Comparison of ENCODE assay signal across 7 mouse cellular contexts in genomic region chr10:39173077-39173476, GRCm38 (mm10). TPM values are rescaled to one million over a fixed set of nuclear protein-coding genes. Genes with fewer than 3 reads are reported as not detected.
DNase-seq lines count a peak whose midpoint lies in the region; ATAC-seq and TF ChIP-seq lines count a peak whose summit lies in the region.

No protein-coding gene starts in this region.

- no peak overlapping the region for H3K9ac ChIP-seq in heart, embryonic 14.5 days (ENCODE audit: low read length)
- no peak overlapping the region for H3K9ac ChIP-seq in kidney, postnatal 0 days (ENCODE audit: low read depth, low read length)

- H3K9me3 ChIP-seq in heart, embryonic 14.5 days (ENCODE audit: control insufficient read depth, low read length) = 0 out of 2 replicates have a peak, but pooled peaks cover 5% of the 10 kb centered on the region
- H3K9me3 ChIP-seq in kidney, postnatal 0 days (replicated peaks; ENCODE audit: low read length) = no peaks in the 10 kb centered on the region

- no peaks in the 10 kb centered on the region for H3K36me3 ChIP-seq in heart, embryonic 14.5 days (ENCODE audit: control insufficient read depth, insufficient read depth, low read length)
- no peaks in the 10 kb centered on the region for H3K36me3 ChIP-seq in kidney, postnatal 0 days (ENCODE audit: insufficient read depth, low read length)

- WGBS in heart, embryonic 14.5 days = 43% methylated on average over 13 of the region's 13 CpGs
- 28% methylated on average over 13 of the region's 13 CpGs for WGBS in kidney, postnatal 0 days

- TF ChIP-seq CTCF in kidney, postnatal 0 days (IDR thresholded peaks at IDR 0.05; ENCODE audit: low read depth) = no peak

- H3K27ac ChIP-seq in brown adipose tissue, adult 24 weeks (replicated peaks; ENCODE audit: low read depth, low read length) = peak overlapping the region; percentile 50; the same call in 1 of the 2 replicates
- H3K27ac ChIP-seq in heart, embryonic 14.5 days (replicated peaks in 1 of 2; ENCODE audit: control insufficient read depth in 1 of 2, insufficient read depth in 1 of 2, low read depth in 2 of 2, low read length in 2 of 2) = peak overlapping the region; percentile 33 to 66; a peak in 3 of 4 replicates
- peak overlapping the region; percentile 66 for H3K27ac ChIP-seq in kidney, postnatal 0 days

- no peak for ATAC-seq in heart, embryonic 14.5 days (ENCODE audit: insufficient number of reproducible peaks, insufficient read depth, low FRiP score, low read depth)
- no peak for ATAC-seq in kidney, postnatal 0 days (replicated peaks; ENCODE audit: low FRiP score, low read depth)
- ATAC-seq in erythroblast, adult 5-6 weeks (replicated peaks; ENCODE audit: low FRiP score, poor library complexity, severe bottlenecking) = no peak

- no peaks in the 10 kb centered on the region; the same call in 1 of the 2 replicates for H3K27me3 ChIP-seq in heart, embryonic 14.5 days (ENCODE audit: control insufficient read depth, insufficient read depth, low read length)
- no peaks in the 10 kb centered on the region for H3K27me3 ChIP-seq in kidney, postnatal 0 days (ENCODE audit: insufficient read depth, low read length)

- peaks cover 5% of the 10 kb centered on the region for H3K4me1 ChIP-seq in brown adipose tissue, adult 24 weeks (ENCODE audit: control insufficient read depth, insufficient read depth, insufficient read length, low read length)
- H3K4me1 ChIP-seq in heart, embryonic 14.5 days (ENCODE audit: control insufficient read depth in 2 of 2, insufficient read depth in 2 of 2, low read length in 2 of 2) = peaks cover 8% of the 10 kb centered on the region in 2 experiments; a peak in 3 of 4 replicates
- H3K4me1 ChIP-seq in kidney, postnatal 0 days (replicated peaks; ENCODE audit: insufficient read depth, low read length) = no peaks in the 10 kb centered on the region; the same call in 1 of the 2 replicates

- H3K4me3 ChIP-seq in brown adipose tissue, adult 24 weeks (ENCODE audit: insufficient read depth, low read depth, low read length) = peak overlapping the region; percentile 29
- peak overlapping the region in 1 of 2 experiments; percentile 7; a peak in 1 of 4 replicates for H3K4me3 ChIP-seq in heart, embryonic 14.5 days (ENCODE audit: control insufficient read depth in 1 of 2, insufficient read depth in 1 of 2, low read depth in 1 of 2, low read length in 2 of 2)
- H3K4me3 ChIP-seq in kidney, postnatal 0 days (replicated peaks; ENCODE audit: low read depth, low read length) = no peak overlapping the region

- peak; percentile 65 for DNase-seq in embryo, embryonic 11 days
- peak; percentile 81 for DNase-seq in kidney, postnatal 0 days (ENCODE audit: low spot score)
- peak; percentile 64 to 78 for DNase-seq in lung, postnatal 4 days
- no peak for DNase-seq in spleen, postnatal 10 days (ENCODE audit: low spot score in 2 of 2)

- peak overlapping the region; percentile 74 for H3K4me2 ChIP-seq in heart, embryonic 14.5 days (ENCODE audit: low read length)
- peak overlapping the region; percentile 66 for H3K4me2 ChIP-seq in kidney, postnatal 0 days (ENCODE audit: low read length)

RNA-seq across cellular contexts. Expression of gene Ccn6, which starts 9.5 kb away (rescaled TPM):
- polyA plus RNA-seq in brown adipose tissue, adult 24 weeks (2012; ENCODE audit: insufficient read depth, insufficient read length, missing spikeins) = not detected in 2 replicates
- polyA plus RNA-seq in heart, embryonic 14.5 days (2014; fragmentation: Nextera tagmentation; extraction: Ambion mirVana) = 0.24 and 0.34 TPM in 2 replicates
- polyA plus RNA-seq in kidney, postnatal 0 days (2015; fragmentation: Nextera tagmentation; extraction: Ambion mirVana) = 0.16 and 0.20 TPM in 2 replicates
- not detected in 2 replicates for total RNA-seq in erythroblast, adult 5-6 weeks (2015; ENCODE audit: low replicate concordance)
- not detected in 2 replicates for total RNA-seq in erythroblast, adult 5-6 weeks (2017; ENCODE audit: low replicate concordance)

RNA-seq across cellular contexts. Expression of gene Tube1, which starts 39.3 kb away (rescaled TPM):
- polyA plus RNA-seq in brown adipose tissue, adult 24 weeks (2012; ENCODE audit: insufficient read depth, insufficient read length, missing spikeins) = 1.4 TPM in 1 of 2 replicates, not detected in the other
- 7.3 and 8.7 TPM in 2 replicates for polyA plus RNA-seq in heart, embryonic 14.5 days (2014; fragmentation: Nextera tagmentation; extraction: Ambion mirVana)
- polyA plus RNA-seq in kidney, postnatal 0 days (2015; fragmentation: Nextera tagmentation; extraction: Ambion mirVana) = 6.1 and 8.3 TPM in 2 replicates
- 4.4 and 5.2 TPM in 2 replicates for total RNA-seq in erythroblast, adult 5-6 weeks (2015; ENCODE audit: low replicate concordance)
- total RNA-seq in erythroblast, adult 5-6 weeks (2017; ENCODE audit: low replicate concordance) = 3.1 and 3.6 TPM in 2 replicates

RNA-seq across cellular contexts. Expression of gene Fam229b, which starts 39.4 kb away (rescaled TPM):
- polyA plus RNA-seq in brown adipose tissue, adult 24 weeks (2012; ENCODE audit: insufficient read depth, insufficient read length, missing spikeins) = 10.2 and 14.4 TPM in 2 replicates
- polyA plus RNA-seq in heart, embryonic 14.5 days (2014; fragmentation: Nextera tagmentation; extraction: Ambion mirVana) = 9.6 and 13.0 TPM in 2 replicates
- polyA plus RNA-seq in kidney, postnatal 0 days (2015; fragmentation: Nextera tagmentation; extraction: Ambion mirVana) = 16.2 and 20.8 TPM in 2 replicates
- not detected in 2 replicates for total RNA-seq in erythroblast, adult 5-6 weeks (2015; ENCODE audit: low replicate concordance)
- total RNA-seq in erythroblast, adult 5-6 weeks (2017; ENCODE audit: low replicate concordance) = not detected in 2 replicates

Comparison
In these comparisons a context has a peak if more than half of its experiments do, and no peak if none do; other contexts are left out.
1. DNase-seq: peak in embryo, embryonic 11 days (single experiment), kidney, postnatal 0 days (single experiment) and lung, postnatal 4 days (2 of 2); none in spleen, postnatal 10 days (0 of 2).
2. Peak in every context shown above with its lines, with median percentiles within 50 percentile points of each other: H3K27ac ChIP-seq.